Mouse (Mus musculus): Measurements from ENCODE around the gene Iqce. TPM values are rescaled to one million over a fixed set of nuclear protein-coding genes. Genes with fewer than 3 reads are reported as not detected.

Gene Iqce
- 10 to 100 TPM; 46.2 to 57.9 TPM for total RNA-seq (2021)
- long read RNA-seq, experiment 1, partial matches to known transcripts, result 4 of 26 reads
- long read RNA-seq, experiment 1, other reads (novel, unspliced or antisense), result 22 of 26 reads
- long read RNA-seq, experiment 2, full-length matches to known transcripts, result 1 of 22 reads
- long read RNA-seq, experiment 2, partial matches to known transcripts, result 4 of 22 reads
- long read RNA-seq, experiment 2, other reads (novel, unspliced or antisense), result 17 of 22 reads

DNA sequence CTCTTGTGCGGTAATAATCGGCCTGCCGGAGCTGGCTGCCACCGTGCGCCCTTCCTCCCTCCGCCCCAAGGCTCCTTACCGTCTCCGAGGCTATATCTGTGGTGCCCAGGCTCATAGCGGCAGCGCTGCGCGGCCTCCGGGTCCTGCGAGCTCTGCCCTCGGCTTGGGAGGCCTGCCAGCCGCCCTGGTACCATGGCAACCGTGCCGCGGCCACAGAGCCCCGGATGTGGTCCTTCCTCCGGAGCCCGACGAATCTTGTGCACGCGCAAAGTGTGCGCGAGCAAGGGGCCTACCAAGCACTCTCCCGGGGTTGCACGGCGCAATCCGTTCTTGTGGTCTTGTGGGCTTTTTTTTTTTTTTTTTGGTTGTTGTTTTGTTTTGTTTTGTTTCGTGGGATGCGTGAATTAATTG lies at the start of gene Iqce:
Iqce (minus strand) TSS at position 276 of the 411 bp plus-strand sequence.
- peak; percentile 21; the same call in 1 of the 2 replicates for TF ChIP-seq CTCF (conservative IDR thresholded peaks at IDR 0.05)
- peak; percentile 93 to 96 for DNase-seq (ENCODE audit: low spot score in 2 of 2)
- Histone ChIP-seq H3K27ac (peak within 1 kb of the TSS; percentile 98), H3K4me3 (peak within 1 kb of the TSS; percentile 95)

DNA sequence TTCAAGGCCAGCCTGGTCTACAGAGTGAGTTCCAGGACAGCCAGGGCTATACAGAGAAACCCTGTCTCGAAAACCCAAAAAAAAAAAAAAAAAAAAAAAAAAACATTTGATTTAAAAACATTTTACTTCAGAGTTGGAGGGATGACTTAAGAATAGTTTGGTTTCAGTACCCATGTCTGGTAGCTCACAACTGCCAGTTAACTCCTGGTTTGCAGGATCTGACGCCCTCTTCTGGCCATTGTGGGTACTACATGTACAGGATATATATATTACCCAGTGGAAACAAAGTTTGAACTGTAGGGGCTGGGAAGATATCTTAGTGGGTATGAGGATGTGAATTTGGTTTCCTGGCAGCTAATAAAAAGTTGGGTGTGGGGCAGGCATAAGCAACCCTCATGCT lies 48.7 kb upstream of the Iqce start:
- peak in 1 of 2 experiments; percentile 55 for DNase-seq (ENCODE audit: low spot score in 2 of 2)
- H3K4me3 ChIP-seq, result no peak overlapping the region
- H3K27ac ChIP-seq, result no peak overlapping the region

DNA sequence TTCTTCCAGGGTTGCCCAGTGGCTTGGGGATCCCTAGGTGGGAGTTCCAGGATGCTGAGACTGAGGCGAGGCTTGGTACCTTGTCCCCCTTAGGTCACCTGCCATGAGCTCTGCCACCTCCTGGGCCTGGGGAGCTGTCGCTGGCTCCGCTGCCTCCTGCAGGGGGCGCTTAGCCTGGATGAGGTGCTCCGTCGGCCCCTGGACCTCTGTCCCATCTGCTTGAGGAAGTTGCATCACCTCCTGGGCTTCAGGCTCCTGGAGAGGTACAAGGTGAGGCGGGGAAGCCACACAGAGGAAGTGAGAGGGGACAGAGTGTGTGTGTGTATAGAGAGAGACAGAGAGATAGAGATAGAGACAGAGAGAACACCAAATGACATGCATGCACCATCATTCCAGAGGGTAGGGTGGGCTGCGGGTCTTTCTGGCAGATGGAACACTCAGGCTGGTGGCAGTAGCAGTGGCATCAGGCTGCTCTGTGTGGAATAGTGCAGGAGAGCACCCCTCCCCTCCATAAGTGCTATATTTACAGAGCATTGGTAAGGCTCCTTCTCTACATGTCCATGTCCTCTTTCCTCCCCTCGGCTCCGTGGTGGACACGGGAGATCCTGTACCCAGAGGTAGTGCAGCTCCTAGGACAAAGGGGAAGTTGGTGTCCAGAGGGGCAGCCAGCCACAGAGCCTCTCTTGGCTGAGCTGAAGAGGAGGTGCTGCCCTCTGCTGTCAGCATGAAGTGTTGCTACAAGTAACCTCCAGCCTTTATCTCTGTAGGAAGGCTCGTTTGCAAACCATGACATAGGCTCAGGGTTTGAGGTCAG lies 47.1 kb upstream of the Iqce start:
- H3K4me3 ChIP-seq, result peak overlapping the region; percentile 43
- peak; percentile 62 to 71 for DNase-seq (ENCODE audit: low spot score in 2 of 2)
- TF ChIP-seq CTCF (conservative IDR thresholded peaks at IDR 0.05), result peak; percentile 85
- H3K27ac ChIP-seq, result peak overlapping the region; percentile 69; the same call in 1 of the 2 replicates

More for the DNA sequence above, 48.7 kb upstream of the Iqce start:
- TF ChIP-seq CTCF (conservative IDR thresholded peaks at IDR 0.05), result peak; percentile 80

DNA sequence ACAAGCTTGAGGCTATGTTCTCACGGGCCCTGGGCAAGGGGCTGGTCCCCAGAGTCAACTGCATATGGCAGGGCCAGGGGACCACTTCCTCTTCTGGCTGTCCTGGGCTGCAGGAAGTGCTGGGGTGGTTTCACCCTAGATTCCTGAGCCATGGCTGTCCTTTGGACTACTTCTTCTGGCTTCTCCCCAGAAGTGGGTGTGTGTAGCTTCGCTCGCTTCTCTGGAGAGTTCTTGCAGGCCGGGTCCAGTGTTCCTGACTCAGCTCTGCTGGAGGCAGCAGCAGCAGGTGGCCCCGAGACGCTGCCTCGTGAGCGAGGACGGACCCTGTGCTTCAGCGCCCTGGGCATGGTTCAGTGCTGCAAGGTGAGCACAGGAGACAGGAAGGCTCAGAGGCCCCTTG lies 46.2 kb upstream of the Iqce start:
- no peak overlapping the region for H3K4me3 ChIP-seq
- DNase-seq (ENCODE audit: low spot score in 2 of 2), result no peak
- TF ChIP-seq CTCF (conservative IDR thresholded peaks at IDR 0.05), result no peak
- H3K27ac ChIP-seq, result no peak overlapping the region

DNA sequence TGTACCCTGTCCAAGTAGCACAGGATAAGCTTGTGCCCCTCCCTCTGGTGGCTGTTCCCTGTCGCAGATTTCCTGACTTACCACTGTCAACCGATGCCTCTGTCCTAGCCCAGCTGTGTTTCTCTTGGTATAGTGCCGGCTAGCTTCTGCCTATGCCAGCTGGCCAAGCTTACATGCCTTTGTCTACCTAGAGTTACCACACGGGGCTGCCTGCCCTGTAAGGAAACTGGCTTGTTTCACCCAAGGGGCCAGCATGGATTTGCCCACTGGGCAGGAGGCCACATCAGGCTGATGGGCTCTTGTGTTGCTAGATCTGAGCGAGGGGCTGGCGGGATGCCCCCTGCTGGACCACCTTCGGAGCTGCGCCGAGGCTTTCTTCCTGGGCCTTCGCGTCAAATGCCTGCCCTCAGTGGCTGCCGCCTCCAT lies 41.5 kb upstream of the Iqce start:
- no peak overlapping the region for H3K4me3 ChIP-seq
- DNase-seq (ENCODE audit: low spot score in 2 of 2), result no peak
- TF ChIP-seq CTCF (conservative IDR thresholded peaks at IDR 0.05), result peak; percentile 68
- H3K27ac ChIP-seq, result no peak overlapping the region

DNA sequence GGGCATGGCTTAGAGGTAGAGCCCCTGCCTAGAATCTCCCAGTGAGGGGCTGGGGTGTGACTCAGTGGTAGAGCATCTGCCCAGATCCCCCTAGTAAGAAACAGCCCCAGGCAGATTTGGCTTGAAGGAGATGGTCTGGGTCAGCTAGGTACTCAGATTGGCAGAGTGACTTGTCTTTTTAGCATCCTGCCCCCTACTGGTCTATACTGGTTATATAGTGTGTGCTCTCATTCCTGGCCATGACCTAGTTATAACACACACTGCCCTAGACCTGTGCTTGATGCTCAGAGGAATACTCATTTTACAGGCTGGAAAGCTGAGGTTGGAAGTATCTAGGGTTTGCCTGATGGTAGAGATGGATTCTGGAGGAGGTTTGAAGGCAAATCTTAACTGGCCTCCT lies 39.7 kb upstream of the Iqce start:
- peak; percentile 80 for TF ChIP-seq CTCF (conservative IDR thresholded peaks at IDR 0.05)
- H3K27ac ChIP-seq, result no peak overlapping the region
- DNase-seq (ENCODE audit: low spot score in 2 of 2), result no peak
- no peak overlapping the region for H3K4me3 ChIP-seq

DNA sequence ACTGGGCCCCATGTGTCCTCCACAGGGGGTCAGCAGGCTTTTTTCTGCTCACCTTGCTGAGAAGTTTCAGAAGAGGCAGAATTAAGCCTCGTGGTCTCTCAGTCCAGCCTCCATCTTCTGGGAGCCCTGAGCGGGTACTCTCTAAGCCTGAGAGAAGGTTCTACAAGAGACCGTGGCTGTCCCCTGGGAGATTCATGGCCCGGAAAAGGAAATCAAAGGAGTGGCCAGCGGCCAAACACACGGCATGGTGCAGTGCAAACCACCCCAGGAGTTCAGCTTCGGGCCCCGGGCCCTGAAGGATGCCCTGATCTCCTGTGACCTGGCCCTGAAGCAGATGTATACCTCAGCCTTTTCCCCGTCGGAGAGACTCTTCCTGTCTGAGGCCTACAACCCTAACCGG lies 38.9 kb upstream of the Iqce start:
- Histone ChIP-seq H3K4me3 (no peak overlapping the region), H3K27ac (no peak overlapping the region)
- DNase-seq (ENCODE audit: low spot score in 2 of 2), result no peak
- no peak for TF ChIP-seq CTCF (conservative IDR thresholded peaks at IDR 0.05)

DNA sequence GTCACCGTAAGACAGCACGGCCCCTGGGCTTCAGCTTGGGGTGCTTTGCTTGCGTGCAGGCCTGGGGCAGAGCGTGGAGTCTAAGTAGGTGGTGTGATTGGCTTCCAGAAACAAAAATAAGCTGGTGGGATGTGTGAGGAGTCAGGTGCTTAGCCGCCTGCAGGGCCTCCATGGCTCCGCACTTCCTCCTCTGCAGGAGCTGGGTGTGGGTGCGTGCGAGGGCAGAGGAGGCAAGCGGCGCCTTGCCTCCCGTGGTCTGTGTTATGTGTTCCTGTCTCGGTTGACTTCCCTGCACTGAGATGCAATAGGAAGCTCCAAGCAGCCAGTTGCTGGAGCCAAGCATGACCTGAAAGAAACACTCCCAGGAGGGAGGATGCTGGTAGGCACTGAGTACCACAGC lies 37.6 kb upstream of the Iqce start:
- DNase-seq (ENCODE audit: low spot score in 2 of 2), result no peak
- H3K27ac ChIP-seq, result no peak overlapping the region
- no peak overlapping the region for H3K4me3 ChIP-seq
- peak; percentile 47 for TF ChIP-seq CTCF (conservative IDR thresholded peaks at IDR 0.05)

DNA sequence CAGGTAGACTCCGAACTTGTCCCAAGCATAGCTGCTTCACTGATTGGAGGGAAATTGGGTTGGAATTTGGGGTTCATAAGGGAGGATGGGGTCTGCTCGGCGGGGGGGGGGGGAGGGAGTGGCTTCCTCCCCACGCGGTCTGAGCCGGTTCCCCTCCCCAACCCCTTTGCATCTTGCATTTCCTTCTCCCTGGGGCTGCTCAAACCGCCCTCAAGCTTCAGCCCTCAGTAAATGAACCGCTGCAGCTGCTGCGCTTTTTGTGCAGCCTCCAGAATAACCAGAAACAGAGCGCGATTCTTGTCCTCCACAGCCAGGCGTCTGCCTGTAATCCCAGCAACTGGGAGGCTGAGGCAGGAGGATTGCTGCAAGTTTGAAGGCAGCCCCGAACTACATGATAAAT lies 34.0 kb upstream of the Iqce start:
- Histone ChIP-seq H3K4me3 (no peak overlapping the region; the same call in 1 of the 2 replicates), H3K27ac (no peak overlapping the region)
- no peak for DNase-seq (ENCODE audit: low spot score in 2 of 2)
- TF ChIP-seq CTCF (conservative IDR thresholded peaks at IDR 0.05), result no peak

DNA sequence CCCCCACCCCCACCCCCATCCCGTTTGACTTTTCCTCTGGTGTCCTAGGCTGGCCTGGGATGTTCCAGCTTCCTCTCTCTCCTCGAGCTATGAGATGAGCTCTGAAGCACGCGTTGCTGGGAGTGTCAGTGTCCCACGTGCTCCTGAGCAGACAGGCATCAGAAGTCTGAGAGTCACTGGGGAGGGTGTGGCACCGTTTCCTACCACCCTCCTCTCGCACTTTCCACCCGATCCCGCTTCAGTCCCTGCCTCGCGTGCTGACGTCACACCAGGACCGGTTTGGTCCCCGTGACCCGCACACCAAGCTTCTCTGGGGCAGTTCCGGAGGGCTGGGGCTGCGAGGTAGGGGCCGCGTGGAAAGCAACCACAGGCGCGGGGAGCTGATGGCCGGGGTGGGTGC lies 33.1 kb upstream of the Iqce start:
- Histone ChIP-seq H3K4me3 (peak overlapping the region; percentile 47), H3K27ac (no peak overlapping the region)
- DNase-seq (ENCODE audit: low spot score in 2 of 2), result no peak
- TF ChIP-seq CTCF (conservative IDR thresholded peaks at IDR 0.05), result no peak

DNA sequence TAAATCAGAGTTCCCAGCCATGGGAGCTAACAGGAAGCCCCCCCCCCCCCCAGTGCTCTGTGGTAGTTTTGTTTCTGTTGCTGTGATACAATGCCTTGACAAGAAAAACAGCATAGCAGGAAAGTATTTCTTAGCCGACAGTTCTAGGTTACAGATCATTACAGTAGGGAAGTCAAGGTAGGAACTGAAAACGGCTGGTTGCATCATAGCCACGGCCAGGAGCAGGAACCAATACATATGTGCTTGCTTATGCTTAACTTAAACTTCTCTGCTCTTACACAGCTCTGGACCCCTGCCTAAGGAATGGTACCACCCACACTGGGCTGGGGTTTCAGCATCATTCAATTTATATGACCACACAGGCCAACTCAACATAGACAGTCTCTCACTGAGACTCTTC lies 31.2 kb upstream of the Iqce start:
- TF ChIP-seq CTCF (conservative IDR thresholded peaks at IDR 0.05), result no peak
- H3K4me3 ChIP-seq, result no peak overlapping the region
- no peak overlapping the region for H3K27ac ChIP-seq
- DNase-seq (ENCODE audit: low spot score in 2 of 2), result no peak

DNA sequence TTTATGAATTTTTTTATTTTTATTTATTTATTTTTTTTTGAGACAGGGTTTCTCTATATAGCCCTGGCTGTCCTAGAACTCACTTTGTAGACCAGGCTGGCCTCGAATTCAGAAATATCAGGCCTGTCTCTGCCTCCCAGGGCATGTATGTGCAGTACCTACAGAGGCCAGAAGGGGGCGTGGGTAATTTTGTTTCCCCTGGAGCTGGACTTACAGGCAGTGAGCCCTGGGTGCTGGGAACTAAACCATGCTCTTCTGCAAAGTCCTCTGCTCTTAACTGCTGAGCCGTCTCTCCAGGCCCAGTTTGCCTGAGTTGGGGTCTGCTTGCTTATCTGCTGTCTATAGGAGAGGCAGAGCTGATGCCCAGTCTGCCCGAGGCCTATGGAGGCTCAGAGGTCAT lies 30.0 kb upstream of the Iqce start:
- Histone ChIP-seq H3K27ac (no peak overlapping the region), H3K4me3 (no peak overlapping the region)
- no peak for DNase-seq (ENCODE audit: low spot score in 2 of 2)
- TF ChIP-seq CTCF (conservative IDR thresholded peaks at IDR 0.05), result peak; percentile 73

DNA sequence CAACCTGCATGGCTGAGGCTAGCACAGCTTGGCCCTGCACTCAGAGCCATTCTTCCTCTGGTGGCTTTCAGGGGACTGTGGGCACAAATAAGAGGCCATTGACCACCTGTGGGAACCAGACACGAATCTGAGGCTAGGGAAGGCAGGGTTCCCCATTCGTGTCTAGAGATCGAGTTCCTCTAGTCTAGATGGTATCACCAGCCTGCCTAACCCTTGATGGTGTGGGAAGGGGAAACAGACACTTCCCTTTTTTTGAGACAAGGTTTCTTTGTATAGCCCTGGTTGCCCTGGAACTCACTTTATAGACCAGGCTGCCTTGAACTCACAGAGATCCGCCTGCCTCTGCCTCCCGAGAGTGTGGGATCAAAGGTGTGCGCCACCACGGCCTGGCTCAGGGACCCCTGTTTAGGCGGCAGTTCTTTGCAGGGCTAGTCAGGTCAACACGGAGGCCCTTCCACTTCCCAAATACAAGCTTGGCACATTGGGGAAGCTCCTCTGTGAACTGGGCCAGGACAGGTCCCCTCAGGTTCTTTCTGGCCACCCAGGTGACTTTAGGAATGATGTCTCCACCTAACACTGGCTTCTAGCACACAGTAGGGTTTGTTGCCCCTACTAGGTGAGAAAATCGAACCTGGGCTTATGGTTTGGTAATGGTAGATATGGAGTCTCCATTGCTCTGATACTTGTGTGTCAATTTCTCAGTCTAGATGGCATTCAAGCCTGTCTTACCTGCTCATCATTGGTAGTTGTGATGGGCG lies 29.0 kb upstream of the Iqce start:
- no peak for DNase-seq (ENCODE audit: low spot score in 2 of 2)
- no peak overlapping the region for H3K27ac ChIP-seq
- no peak overlapping the region for H3K4me3 ChIP-seq
- no peak for TF ChIP-seq CTCF (conservative IDR thresholded peaks at IDR 0.05)

Measured in layer of hippocampus, adult 2 months (tissue).